Mouse (Mus musculus) lung, adult 2 months (tissue): ENCODE data around the gene Il17ra. TPM values are rescaled to one million over a fixed set of nuclear protein-coding genes. Genes with fewer than 3 reads are reported as not detected.
A peak's percentile ranks its signal among the peaks of the same experiment; 100 is the strongest.

Source experiments
- DNase-seq: peaks from one replicate; pipeline ENCODE4 v3.0.0; 2022
- H3K4me1 ChIP-seq: fragments of 200-500 bp; 2 replicates; pipeline ENCODE4 v1.6.1; 2011; ENCODE audit warnings: low read length; ENCODE audit not compliant: control insufficient read depth, insufficient read depth
- H3K4me3 ChIP-seq: fragments of 200-500 bp; replicated peaks from 2 replicates; pipeline ENCODE3; 2011; ENCODE audit warnings: low read depth, mild to moderate bottlenecking, control low read depth, low read length; ENCODE audit errors: extremely low read depth
- CTCF ChIP-seq: fragments of 200-500 bp; IDR thresholded peaks from 2 replicates; pipeline ENCODE4 v1.5.1; 2011; ENCODE audit warnings: mild to moderate bottlenecking, low read length, control low read depth; ENCODE audit not compliant: insufficient read depth
- POLR2A ChIP-seq: fragments of 200-500 bp; IDR thresholded peaks from 2 replicates; pipeline ENCODE4 v1.6.1; 2011; ENCODE audit warnings: low read depth, mild to moderate bottlenecking, control low read depth, low read length, borderline replicate concordance; ENCODE audit errors: extremely low read depth
- WGBS: fragments of 180-500 bp; shearing (Covaris S2); methylation state at CpG from one replicate; pipeline ENCODE4 v1.1.7; 2018; 5-methylcytosine and 5-hydroxymethylcytosine counted together
- polyA plus RNA-seq: library from polyadenylated mRNA; depleted of rRNA; stranded (reverse); fragments of >200 nt; gene quantifications from 2 replicates; pipeline ENCODE4 v1.2.3, GENCODE M21; 2012

Il17ra gene
- polyA plus RNA-seq, 1 experiment: 36.4 TPM

DNA sequence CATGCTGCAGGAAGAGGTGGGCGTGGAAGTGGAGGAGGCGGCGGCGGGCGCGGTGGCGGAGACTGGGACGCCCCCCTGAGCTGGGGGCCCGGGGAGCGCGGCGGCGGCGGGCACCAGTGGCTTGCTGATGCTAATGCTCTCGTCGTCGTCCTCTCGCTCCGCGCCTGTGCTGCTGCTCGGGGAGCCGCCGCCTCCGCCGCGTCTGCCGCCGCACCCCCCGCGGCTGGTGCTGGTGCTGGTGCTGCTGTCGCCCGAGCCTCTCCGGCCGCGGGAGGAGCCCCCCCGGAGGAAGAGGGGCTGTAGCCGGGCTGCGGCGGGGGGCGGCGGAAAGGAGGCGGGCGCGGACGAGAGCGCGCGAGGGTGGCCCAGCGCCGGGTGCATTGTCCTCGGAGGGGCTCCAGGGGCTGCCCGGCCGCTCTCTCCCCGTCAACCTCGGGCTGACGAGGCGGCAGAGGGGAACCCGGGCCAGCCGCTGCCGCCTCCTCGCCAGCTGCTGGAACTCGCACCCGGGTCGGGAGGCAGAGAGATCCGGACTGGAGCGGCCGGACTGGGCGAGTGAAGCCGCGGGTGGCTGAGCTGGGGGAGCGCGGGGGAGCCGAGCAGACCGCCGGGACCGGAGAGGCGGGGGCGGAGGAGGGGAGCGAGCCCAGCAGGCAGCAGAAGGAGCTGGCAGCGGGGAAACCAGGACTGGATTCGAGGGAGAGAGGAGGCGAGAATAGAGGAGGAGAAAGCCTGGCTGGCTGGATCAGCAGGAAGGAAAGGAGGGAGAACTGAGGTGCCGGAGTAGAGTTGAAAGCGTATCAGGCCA, 30.5 kb downstream of the Il17ra start, which contains the start of gene Tmem121b:
Gene Tmem121b, minus strand, starts transcription at position 434 of the 808 bp plus-strand sequence.
- DNase-seq: no peak
- WGBS: 1% methylated on average over 77 of the region's 84 CpGs
- H3K4me1 ChIP-seq: no peaks in the 10 kb centered on the region; the same call in 1 of the 2 replicates
- TF ChIP-seq POLR2A: no peak
- TF ChIP-seq CTCF: no peak
- H3K4me3 ChIP-seq: peak within 1 kb of the TSS; percentile 46

DNA sequence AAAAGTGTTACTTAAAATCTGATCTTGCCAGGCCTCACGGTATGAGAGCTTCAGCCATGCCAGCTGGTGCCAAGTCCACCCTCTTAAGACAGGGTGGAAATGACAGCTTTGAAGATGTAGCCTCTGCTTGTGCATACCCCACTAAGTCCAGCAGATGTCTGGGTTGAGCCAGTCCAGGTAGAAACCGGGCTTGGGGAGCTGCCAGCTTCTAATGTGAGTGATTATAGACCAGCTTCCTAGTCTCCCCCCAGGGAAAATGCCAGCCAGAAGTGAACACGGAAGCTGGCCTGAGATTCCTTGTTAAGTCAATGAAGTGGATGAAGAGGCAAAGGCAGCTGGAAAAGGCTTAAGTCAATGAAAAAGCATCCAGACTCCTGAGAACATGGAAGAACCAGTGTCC, 33.5 kb downstream of the Il17ra start:
- no peak for DNase-seq
- no peaks in the 10 kb centered on the region for H3K4me1 ChIP-seq
- 43% methylated on average over 3 of the region's 3 CpGs for WGBS
- no peak overlapping the region for H3K4me3 ChIP-seq
- no peak for TF ChIP-seq POLR2A
- TF ChIP-seq CTCF: no peak

DNA sequence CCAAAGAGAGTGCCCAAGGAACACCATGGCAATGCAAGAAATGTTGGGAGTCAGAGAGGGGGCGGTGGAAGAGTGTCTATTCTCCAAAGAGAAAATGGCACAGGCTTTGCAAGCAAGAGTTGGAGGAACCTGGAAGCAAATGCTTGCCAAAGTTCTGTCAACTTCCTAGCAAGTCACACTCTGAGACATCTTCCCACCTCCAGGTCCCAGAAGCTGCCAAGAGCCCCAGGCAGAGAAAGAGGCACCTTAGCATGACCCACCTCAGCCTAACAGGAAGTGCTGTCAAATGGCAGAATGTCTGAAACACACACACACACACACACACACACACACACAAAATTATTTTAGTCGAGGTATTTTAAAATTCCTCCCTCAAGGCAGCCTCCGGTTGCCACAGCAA, 41.0 kb downstream of the Il17ra start:
- DNase-seq: no peak
- H3K4me3 ChIP-seq: no peak overlapping the region
- H3K4me1 ChIP-seq: no peaks in the 10 kb centered on the region
- TF ChIP-seq POLR2A (no peak), CTCF (no peak)
- 60% methylated on average over 3 of the region's 3 CpGs for WGBS

DNA sequence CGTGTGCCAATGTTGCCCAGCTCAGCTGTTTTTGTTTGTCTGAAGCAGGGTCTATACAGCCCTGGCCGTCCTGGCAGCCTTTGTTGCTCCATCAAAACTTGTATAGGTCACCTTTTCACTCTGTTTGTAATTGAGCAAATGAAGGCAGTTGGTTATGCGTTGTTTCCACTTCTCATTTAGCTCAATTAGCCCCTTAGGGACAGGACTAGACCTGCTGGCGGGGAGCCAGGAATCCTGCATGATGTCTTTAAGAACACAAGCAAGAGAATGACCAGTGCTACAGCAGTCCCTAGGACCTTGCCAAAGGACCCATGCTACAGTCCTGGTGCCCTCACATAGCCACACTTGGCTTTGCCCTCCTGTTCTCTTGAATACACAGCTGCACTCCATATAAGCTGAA, 42.5 kb downstream of the Il17ra start:
- TF ChIP-seq POLR2A: no peak
- no peak for TF ChIP-seq CTCF
- DNase-seq: no peak
- Histone ChIP-seq H3K4me3 (no peak overlapping the region), H3K4me1 (no peaks in the 10 kb centered on the region)
- WGBS: 77% methylated on average over 4 of the region's 4 CpGs

DNA sequence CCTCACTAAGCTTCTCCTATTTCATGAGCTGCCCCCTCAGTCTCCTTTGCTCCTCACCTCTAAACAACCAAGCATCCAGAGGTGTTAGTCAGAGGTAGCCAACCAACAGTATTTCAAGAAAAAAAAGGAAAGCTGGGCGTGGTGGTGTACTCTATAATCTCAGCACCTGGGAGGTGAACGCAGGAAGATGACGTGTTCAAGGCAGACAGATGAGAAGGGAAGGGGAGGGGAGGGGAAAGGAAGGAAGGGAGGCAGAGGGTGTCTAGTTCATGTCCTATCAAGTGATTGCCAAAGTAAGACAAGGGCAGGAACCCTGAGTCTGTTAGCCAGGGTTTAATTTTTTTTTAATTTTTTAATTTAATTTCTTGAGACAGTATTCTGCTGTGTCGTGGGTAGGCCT, 45.6 kb downstream of the Il17ra start:
- no peak for DNase-seq
- Histone ChIP-seq H3K4me3 (no peak overlapping the region), H3K4me1 (no peaks in the 10 kb centered on the region)
- WGBS: 65% methylated on average over 4 of the region's 4 CpGs
- TF ChIP-seq POLR2A: no peak
- no peak for TF ChIP-seq CTCF

DNA sequence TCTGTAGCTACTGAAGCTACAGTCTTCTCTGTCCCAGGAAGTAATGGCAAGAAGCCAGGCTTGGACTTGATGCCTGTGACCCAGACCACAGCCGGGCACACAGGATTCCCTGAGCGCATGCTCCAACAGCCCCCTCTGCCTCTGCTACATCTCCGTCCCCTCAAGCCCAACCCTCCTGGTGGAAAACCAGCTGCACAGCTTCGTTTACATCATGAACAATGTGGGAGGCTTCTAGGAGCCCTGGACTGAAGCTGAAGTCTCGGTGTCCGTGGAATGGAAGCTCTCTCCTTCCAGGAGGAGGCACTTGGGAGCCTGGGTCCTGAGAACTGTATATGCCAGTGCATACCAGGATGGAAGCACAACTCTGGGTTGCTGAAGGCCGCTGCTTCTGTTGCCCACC, 46.9 kb downstream of the Il17ra start:
- WGBS: 72% methylated on average over 7 of the region's 7 CpGs
- H3K4me3 ChIP-seq: no peak overlapping the region
- TF ChIP-seq CTCF (no peak), POLR2A (no peak)
- no peak for DNase-seq
- no peaks in the 10 kb centered on the region for H3K4me1 ChIP-seq

DNA sequence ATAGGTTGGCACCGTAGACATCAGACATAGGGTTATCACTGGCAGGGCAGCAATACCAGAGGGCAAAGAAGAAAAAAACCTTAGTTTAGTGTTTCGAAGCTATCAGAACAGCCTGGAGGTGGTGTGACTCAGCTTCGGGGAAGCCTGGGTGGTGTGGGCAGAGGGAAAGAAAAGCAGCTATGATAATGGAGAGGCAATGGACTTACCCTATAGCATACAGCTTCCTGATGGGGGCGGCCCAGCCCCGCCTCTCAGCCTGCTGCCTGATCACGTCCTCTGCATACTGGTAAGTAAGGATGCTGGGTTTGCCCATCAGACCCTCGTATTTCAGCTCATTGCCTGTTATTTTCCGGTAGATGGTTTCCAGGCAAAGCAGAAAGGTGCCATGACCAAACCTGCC, 47.4 kb downstream of the Il17ra start:
- TF ChIP-seq POLR2A (no peak), CTCF (no peak)
- Histone ChIP-seq H3K4me3 (no peak overlapping the region), H3K4me1 (no peaks in the 10 kb centered on the region)
- 84% methylated on average over 8 of the region's 8 CpGs for WGBS
- no peak for DNase-seq

DNA sequence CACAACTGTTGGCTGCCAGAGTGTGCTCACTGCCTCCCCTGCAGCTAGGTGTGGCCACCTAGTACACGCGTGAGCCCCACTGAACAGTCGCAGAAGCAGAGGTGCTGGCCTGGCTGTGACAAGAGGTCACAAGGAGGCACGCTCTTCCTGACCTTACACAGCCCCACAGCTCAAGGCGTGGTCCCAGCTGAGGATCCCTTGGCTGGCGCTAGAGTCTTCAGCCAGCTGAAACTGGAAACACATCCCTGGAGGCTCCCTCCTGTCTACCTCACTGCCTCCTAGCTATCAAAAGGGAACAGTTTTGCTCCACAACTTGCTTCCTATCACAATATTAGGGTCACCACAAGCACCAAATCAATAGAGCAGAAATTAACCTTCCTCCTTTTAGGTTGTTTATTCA, 48.2 kb downstream of the Il17ra start:
- Histone ChIP-seq H3K4me3 (no peak overlapping the region), H3K4me1 (no peaks in the 10 kb centered on the region)
- WGBS: 71% methylated on average over 6 of the region's 6 CpGs
- no peak for TF ChIP-seq CTCF
- TF ChIP-seq POLR2A: no peak
- DNase-seq: no peak

DNA sequence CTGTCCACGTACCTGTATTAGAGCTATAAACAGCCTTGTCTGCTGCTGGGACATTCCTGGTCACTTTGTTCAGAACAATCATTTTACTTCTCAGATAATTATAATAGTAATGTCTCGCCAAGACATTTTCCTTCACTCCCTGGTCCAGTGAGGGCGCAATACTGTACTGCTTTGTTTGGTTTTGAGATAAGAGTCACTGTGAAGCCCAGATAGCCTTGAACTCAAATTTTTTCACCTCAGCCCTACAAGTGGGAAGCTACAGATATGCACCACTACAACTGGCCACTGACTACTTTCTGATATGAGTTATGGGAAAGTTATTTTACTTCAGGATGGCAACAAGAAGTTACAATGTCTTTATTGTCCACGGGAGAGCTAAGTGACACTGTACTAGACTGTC, 53.4 kb downstream of the Il17ra start:
- DNase-seq: no peak
- 81% methylated on average over 4 of the region's 4 CpGs for WGBS
- TF ChIP-seq POLR2A (no peak), CTCF (no peak)
- H3K4me1 ChIP-seq: no peaks in the 10 kb centered on the region
- H3K4me3 ChIP-seq: no peak overlapping the region

DNA sequence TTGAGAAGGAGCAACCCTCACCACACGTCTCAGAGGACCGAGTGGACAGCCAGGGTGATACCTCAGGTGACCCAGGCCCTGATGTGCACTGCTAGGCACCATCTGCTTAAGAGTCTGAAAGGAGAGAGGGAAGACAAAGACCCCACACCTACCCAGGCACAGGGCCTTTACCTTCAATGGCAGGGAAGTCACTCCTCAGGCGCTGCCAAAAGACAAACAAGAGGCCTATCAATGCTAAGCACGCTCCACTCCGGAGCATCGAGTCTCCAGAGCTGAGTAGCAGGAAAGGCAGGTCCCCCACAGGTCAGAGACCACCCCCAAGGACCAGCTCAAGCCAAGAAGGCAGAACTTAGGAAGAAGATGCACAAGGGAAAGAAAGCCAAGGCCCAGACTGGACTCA, 53.8 kb downstream of the Il17ra start:
- H3K4me1 ChIP-seq: no peaks in the 10 kb centered on the region
- WGBS: 73% methylated on average over 6 of the region's 6 CpGs
- H3K4me3 ChIP-seq: no peak overlapping the region
- TF ChIP-seq POLR2A: no peak
- TF ChIP-seq CTCF: no peak
- no peak for DNase-seq

DNA sequence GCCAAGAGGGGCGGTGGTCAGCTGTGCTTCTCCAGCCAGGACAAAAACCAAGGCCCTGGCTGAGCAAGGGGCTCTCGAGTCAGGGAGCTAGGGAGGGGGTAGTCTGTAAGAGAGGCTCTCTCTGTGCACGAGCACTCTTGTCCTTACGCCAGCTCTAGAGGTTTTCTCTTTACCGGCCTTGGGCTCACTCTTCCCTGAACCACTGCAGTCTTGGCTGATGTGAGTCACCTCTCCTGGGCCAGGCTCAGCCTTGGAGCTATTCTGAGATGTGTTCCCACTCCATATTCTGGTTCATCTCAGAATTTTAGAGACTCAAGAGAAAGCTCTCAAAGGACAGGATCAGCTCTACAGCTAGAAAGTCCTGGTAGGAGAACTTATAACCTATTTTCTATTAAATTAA, 54.3 kb downstream of the Il17ra start:
- H3K4me1 ChIP-seq: no peaks in the 10 kb centered on the region
- H3K4me3 ChIP-seq: no peak overlapping the region
- no peak for TF ChIP-seq POLR2A
- TF ChIP-seq CTCF: no peak
- DNase-seq: no peak
- 84% methylated on average over 5 of the region's 5 CpGs for WGBS

DNA sequence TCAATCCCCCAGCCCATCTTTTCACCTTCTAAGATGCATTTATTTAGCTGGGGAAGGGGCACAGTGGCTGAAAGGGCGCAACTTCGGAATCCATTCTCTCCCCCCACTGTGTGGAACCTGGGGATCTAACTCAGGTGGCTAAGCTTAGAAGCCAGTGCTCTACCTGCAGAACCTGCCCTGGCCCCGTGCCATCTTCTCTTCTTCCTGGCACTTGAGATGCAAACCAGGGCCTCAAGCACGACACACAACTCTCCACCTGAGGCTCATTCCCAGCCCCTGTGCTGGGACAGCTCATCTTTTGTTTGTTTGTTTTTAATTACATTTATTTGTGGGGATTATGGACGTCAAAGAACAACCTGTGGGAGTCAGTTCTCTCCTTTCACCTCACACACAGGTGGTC, 56.6 kb downstream of the Il17ra start:
- WGBS: 70% methylated on average over 5 of the region's 5 CpGs

More for the DNA sequence above, 56.6 kb downstream of the Il17ra start:
- no peak for DNase-seq
- H3K4me1 ChIP-seq: no peaks in the 10 kb centered on the region
- TF ChIP-seq POLR2A (no peak), CTCF (no peak)
- H3K4me3 ChIP-seq: no peak overlapping the region
